Mouse (Mus musculus): ENCODE results near the gene Rgl3.

The Rgl3 gene

DNA sequence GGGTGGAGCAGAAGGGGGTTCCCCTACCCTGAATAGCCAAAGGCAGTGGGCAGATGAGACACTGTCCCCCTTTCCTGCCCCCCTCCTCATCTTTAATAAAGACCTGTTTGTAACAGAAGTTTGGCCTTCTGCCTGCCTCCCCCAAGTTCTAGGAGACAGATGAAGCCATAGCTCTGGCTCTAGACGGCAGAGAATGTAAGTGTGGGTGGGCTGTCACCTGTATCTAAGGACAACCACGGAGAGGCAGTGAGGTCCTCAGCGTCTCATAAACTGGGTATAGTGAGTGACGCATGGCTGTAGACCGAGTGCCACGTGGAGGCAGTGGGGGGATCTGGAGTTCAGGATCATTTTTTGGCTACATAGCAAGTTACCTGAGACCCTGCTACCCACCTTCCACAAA lies 40.5 kb downstream of the Rgl3 start:
- no peak for DNase-seq (ENCODE audit: extremely low read depth, low read depth, low spot score)

DNA sequence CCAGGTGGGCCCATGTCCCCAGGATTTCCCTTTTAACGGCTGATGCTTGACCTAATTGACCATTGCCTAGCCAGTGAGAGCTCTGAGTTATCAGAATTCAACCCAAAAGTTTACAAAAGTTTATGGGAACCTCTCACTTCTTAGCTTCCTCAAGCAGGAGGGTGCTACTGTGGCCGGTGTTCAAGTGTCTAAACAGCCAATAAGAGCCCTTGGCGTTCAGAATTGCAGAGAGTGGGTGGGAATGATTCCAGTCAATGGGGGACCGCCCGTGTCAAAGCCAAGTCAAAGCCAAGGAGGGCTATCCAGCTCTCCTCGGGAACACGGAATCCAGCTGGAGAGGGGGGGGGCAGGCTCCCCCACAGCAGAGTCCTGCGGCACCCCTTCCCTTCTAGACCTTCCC lies 41.1 kb downstream of the Rgl3 start:
- no peak for DNase-seq (ENCODE audit: extremely low read depth, low read depth, low spot score)

DNA sequence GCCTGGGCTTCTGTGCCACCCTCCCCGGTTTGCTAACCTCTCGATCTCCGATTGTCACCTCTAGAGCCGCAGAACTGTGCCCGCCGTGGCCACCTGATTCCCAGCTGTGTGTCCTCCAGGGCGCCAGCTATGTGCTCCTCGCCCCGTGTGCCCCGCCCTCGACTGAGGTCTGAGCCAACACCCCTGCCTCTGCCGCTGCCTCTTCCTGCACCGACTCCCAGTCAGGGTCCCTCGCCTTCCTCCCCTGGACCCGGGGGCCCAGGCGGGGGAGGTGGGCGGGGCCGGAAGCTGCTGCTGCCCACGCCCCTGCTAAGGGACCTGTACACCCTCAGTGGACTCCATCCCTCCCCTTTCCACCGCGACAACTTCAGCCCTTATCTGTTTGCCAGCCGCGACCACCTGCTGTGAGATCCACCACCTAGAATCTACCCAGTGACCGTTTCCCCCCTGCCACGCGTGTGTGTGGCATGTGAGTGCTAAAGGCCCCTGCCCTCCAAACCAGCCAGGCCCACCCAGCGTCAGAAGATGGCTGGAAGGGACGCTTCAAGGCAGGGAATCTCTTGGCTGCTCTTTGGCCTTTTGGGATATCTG lies 41.6 kb downstream of the Rgl3 start:
- no peak for DNase-seq (ENCODE audit: extremely low read depth, low read depth, low spot score)

DNA sequence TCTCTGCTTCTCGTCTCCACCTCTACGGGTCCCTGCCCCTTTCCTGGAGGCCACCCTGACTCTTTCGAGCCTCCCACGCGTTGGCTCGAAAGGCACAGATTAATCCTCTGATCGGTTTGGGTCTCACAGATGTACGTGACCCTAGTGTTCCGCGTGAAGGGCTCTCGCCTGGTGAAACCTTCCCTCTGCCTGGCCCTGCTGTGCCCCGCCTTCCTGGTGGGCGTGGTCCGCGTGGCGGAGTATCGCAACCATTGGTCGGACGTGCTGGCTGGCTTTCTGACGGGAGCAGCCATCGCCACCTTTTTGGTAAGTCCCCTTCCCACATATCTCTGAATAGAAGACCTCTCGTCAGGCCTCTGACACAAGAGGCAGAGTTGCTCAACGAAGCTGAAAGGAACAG lies 45.0 kb downstream of the Rgl3 start:
- no peak for DNase-seq (ENCODE audit: extremely low read depth, low read depth, low spot score)

DNA sequence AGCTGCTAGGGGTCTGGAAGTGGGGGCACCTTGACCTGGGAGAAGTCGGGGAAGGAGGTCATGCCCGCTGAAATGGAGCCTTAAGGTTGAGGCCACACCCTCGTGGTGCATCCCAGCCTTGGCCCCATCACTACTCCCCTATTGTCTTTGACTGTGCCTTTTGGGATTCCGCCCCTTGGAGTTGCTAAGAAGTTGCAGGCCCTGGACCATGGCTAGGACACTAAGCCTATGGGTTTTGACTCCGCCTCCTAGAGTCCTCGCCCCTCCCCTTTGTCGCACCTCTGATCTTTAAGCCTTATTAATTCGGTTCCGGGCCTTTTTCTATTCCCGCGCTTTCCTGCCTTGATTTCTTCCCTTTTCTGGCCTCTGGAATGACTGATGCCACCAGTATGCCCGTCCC lies 45.6 kb downstream of the Rgl3 start:
- no peak for DNase-seq (ENCODE audit: extremely low read depth, low read depth, low spot score)

DNA sequence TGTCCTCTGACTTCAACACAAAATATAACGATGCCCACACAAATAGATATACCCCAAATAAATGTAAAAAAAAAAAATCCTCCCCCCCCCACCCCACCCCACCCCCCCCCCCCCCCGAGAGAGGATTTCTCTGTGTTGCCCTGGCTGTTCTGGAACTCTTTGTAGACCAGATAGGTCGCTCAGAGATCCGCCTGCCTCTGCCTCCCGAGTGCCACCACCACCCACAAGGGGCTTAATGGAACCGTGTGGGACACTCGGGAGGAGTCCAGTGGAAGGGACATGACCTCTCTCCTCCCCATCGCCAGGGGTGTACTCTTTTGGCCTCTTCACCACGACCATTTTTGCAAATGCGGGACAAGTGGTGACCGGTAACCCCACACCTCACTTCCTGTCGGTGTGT lies 46.2 kb downstream of the Rgl3 start:
- DNase-seq (ENCODE audit: extremely low read depth, low read depth, low spot score), result no peak

DNA sequence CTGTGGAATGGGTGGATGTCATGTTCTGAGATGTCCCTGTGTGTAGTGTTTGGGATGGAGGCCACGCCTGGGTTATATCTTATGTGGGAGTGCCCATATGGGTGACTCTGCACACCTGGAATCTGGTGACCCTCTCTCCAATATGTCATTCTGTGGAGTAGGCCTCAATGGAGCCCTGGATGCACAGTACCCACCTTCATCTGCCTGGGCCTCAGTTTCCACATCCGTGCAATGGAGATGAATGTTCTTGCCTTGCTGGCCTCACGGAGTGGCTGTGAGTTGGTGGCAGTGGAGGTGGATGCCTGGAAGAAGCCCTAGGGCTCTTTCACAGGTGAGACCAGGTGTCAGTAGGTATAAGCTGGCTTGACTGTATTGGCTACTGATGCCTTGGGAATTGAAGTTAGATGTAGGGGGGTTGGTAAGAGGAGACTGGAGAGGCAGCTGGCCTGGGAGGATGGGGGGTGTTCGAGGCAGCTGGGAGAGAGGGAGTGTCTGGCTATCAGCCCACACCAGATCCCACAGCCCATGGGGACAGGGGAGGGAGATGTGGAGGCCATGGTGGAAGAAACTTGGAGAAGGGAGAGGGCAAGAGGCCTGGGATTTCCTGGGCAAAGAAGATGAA lies 50.9 kb downstream of the Rgl3 start:
- no peak for DNase-seq (ENCODE audit: extremely low read depth, low read depth, low spot score)

DNA sequence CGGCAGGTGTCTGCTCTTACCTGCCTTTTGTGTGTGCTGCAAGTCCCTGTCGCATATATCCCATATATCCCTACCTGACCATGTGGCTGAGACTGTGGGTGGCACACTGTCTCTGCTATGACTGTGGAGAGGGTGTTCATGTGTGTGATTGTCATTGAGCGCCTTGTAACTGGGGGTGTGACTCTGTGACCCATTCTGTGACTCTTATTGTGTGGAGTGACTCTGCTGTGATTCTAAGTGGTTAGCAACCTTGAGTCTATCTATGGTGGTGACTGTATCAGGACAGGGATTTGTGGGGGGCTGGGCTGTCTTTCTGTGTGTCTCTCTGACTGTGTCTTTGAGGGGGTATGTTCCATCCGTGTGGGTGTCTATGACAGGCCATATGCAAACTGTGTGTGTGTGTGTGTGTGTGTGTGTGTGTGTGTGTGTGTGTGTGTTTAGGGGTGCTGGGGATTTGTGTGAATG lies 51.5 kb downstream of the Rgl3 start:
- DNase-seq (ENCODE audit: extremely low read depth, low read depth, low spot score), result no peak

DNA sequence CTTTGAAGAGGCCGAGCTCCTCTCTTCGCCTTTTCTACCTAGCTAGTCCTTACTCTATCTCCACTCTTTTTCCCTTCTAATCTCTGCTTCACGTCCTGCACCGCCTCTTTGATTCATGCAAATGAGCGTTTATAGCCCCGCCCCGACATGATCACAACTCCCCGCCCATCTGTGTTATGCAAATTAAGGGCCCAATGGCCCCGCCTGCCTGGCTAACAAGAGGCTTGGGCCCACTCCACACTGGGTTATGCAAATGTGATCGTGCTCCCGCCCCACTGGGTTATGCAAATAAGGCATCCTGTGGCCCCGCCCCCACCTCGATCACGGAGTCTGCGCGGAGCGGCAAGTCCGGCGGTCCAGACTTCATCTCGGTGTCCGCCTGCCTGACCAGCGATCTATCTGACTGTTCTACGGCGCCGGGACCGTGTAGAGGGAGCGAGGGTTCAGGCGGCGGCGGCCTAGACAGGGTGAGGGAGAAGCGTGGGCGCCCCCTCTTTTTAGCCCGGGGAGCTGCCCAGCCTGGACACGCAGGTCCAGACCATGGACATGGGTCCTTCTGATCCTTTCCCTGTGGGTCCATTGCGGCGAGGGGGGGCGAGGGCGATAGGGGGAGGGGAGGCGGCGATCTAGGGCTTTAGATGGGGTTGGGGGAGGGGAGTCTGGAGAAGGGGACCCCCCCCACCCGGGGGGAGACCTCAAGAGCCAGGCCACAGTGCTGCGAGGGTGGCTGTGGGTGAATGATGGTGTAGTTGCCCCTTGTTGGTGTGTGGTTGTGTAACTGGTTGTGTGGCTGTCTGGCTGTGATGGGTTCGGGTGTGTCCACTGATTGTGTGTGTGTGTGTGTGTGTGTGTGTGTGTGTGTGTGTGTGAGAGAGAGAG lies 52.3 kb downstream of the Rgl3 start, which contains the start of gene Plppr2:
Gene Plppr2 (plus strand): TSS at position 342 of the 879 bp plus-strand sequence.
- DNase-seq (ENCODE audit: extremely low read depth, low read depth, low spot score), result peak; percentile 86

DNA sequence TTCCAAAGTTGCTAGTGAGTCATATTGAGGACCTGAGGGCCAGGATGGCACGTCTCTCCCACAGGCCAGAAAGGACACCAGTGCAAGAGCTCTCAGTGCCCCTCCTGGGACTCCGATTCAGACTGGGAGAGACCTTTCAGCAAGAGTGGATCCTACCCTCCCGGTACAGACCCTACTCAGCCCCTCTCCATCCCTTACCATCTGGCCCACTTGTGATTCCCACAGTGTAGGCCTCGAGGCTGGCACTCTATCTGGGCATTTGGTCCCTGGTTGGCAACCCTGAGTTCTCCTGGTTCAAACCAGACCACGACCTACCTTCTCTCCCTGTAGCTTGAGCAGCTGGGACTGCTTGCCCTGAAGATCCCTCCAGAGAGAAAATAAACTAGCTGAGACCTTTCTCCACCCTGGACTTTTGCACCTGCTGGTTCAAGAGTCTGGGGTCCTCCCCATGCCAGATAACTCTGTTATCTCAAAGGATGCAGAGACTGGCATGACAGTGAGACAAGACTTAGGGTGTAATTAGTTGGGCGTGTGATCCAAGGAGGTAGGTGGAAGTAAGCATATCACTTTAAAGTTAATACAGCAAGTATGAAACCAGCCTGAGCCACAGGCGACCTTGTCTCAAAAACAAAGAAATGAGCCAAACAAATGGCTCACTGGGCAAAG lies 53.6 kb downstream of the Rgl3 start:
- no peak for DNase-seq (ENCODE audit: extremely low read depth, low read depth, low spot score)

DNA sequence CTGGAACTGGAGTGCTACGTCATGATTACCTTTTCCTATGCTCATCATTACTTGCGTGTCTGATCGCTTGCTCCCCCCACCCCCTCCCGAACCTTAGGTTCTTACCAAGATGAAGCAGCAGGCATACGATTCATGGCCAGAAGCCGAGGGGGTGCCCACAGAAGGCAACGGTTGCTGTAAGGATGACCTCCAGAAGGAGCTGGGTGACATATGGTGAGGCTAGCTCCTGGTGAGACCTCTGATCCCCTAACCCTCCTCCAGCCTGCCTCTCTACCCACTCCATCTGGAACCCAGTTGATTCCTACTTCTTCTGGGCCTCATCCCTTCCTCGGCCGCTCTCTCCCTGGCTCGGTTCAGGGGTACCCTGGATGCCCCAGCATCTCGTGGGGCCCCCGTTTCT lies 55.2 kb downstream of the Rgl3 start:
- no peak for DNase-seq (ENCODE audit: extremely low read depth, low read depth, low spot score)

DNA sequence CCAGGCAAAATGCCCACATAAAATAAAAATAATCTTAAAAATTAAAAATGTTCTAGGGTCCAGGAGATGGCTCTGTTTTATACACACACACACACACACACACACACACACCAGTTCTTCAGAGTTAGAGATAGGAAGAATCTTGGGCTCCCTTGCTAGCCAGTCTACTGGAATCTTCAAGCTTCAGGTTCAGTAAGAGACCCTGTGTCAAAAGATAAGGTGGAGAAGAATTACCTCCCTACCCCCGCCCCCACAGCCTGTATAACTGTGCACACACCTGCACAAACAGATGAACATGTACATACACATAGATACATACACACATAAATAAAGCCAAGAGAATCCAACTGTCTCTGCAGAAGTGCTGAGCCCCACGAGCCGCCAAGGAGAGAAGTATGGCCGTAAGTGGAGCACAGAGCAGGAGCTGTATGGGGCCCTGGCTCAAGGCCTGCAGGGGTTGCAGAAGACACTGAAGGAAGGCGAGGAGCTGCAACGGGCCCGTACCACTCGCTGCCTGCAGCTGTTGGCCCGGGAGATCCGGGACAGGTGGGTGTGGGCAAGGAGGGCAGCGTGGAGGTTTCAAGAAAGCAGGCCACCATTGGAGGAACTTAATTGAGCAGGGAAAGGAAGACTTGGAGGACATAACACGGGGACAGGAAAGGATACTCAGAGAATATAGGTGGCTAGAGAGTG lies 56.7 kb downstream of the Rgl3 start:
- DNase-seq (ENCODE audit: extremely low read depth, low read depth, low spot score), result no peak

DNA sequence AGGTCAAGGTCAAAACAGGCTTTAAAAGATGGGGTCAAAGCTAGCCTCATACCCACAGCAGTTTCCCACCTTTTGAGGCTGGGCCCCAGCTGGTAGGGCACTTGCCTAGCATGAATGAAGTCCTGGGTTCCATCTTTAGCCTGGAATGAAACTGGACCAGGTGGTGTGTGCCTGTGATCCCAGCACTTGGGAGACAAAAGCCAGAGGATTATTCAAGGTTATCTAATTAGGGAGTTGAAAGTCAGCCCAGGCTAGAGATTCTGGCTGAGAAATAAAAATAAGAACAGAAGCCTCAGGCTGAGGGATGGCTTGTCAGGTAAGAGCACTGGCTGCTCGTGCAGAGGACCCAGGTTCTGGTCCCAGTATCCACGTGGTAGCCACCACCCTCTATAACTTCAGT lies 57.2 kb downstream of the Rgl3 start:
- no peak for DNase-seq (ENCODE audit: extremely low read depth, low read depth, low spot score)

DNA sequence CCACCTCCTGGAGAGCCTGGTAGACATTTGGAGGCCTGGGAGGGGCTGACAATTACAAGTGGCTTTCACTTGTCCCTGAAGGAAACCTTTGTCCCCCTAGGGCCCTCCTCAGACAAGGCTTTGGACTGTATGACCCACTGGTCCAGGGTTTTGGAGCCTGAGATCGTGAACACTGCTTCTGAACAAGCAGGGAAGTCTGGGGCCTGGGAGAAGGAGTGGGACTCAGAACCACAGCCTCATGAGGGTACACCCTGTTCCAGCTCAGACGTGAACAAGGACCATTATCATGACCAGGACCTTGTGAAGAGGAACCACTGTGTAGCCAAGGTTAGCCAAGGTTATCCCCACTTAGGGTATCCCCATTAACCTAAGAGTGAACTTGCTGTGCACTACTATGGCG lies 60.0 kb downstream of the Rgl3 start:
- DNase-seq (ENCODE audit: extremely low read depth, low read depth, low spot score), result no peak

DNA sequence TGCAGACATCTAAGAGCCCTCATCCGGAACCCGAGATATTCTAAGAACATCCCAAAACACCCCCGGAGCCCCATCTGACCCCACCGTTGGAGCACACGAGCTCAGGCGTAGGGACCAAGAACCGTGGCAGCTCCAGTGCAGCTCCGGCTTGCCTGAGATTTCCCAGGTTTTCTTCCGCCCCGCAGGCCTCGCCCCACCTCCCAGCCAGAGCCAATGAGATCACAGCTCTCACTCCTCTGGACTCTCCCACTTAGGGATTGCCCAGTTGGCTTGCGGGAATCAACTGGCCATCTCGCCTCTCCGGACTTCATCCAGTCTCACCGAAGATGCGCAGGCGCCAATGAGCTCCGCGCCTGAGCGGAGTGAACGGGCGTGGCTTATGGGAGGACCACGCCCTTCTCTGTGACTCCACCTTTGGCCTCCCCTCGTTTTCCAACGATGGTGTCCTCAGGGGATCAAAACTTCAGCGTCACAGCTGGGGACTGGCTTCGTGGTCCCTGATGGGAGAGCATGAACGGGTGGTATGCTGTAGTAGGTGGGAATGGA lies 62.0 kb downstream of the Rgl3 start, which contains the start of the genes Ccdc159 and Tmem205:
Gene Ccdc159 (plus strand): TSS at position 264 of the 546 bp plus-strand sequence.
Gene Tmem205 (minus strand): TSS at position 349 of the 546 bp plus-strand sequence.
- DNase-seq (ENCODE audit: extremely low read depth, low read depth, low spot score), result peak; percentile 81

DNA sequence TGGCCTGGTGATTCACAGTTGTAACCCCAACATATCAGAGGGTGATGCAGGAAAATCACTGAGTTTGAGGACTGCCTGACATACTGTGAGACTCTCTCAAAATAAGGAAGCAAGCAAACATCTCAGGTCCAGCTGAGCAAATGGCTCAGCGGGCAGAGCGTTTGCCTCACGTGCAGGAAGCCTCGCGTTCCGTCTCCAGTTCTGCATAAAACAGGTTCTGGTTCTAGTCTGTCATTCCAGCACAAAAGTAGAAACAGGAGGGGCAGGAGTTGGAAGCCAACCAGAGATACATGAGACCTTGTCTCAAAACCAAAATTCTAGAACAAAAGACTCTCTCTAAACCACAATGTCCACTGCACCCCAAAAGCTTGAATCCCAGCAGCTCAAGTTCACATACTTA lies 62.5 kb downstream of the Rgl3 start:
- DNase-seq (ENCODE audit: extremely low read depth, low read depth, low spot score), result no peak

DNA sequence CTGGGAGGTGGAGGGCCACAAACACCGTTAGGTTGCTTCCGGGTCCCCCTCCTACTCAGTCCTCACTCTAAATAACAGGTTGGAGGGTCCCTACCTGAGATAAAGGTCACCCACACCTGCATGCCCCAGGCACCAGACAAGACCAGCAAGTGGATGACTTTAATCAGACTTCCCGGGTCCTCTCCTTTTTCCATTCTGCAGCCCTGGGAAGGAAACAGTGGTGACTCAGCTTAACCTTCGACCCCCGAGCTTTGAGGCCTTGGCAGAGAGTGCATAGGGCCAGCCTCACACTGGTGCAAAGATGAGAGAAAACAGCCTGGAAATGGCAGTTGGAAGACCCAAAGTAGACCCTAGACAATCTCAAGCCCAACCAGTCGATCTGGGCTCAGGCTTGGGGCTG lies 63.1 kb downstream of the Rgl3 start:
- DNase-seq (ENCODE audit: extremely low read depth, low read depth, low spot score), result no peak

DNA sequence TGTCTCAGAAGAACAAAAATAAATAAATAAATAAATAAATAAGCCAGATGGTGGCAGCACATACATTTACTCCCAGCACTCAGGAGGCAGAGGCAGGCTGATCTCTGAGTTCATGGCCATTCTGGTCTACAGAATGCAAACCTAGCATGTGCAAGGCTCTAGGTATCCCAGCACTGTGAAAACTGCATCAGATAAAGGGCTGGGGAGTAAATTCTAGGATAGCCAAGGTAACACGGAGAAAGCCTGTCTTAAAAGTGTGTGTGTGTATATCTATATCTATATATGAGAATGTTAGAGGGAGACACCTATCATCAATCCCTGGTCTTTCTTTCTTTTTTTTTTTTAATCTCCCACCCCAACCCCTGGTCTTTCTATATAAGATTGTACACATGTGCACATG lies 63.7 kb downstream of the Rgl3 start:
- DNase-seq (ENCODE audit: extremely low read depth, low read depth, low spot score), result no peak

DNA sequence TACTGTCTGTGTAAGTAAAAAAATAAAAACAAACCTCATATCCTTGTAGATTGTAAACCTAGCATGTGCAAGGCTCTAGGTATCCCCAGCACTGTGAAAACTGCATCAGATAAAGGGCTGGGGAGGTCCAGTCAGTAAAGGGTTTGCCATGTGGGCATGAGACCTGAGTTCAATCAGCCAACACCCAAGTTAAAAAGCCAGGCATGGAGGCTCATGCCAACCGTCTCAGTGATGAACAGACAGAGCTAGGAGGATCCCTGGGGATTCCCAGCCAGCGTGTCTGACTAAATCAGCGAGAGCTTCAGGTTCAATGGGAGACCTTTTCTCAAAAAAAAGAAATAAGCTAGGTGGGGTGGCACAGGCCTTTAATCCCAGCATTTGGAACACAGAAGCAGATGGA lies 64.2 kb downstream of the Rgl3 start:
- DNase-seq (ENCODE audit: extremely low read depth, low read depth, low spot score), result no peak

DNA sequence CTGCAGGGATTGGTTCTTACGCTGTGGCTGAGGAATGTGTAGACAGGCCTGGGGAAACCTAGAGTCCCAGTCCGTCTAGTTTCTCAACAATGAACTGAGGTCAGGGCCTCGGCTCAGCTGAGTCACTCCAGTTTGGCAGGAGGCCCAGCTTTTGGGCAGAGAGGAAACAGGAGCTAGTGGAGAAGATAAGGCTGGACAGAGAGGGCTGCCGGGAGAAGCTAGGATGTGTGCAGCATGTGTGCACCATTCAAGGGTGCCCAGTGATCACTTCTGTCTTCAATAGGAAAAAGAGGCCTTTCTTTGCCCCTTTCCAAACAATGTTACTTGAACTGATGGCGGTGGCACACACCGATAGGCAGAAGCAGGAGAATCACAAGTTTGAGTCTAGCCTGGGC lies 65.2 kb downstream of the Rgl3 start:
- DNase-seq (ENCODE audit: extremely low read depth, low read depth, low spot score), result no peak

Data from fat pad, adult 2 months (tissue).